Mouse (Mus musculus) liver, adult 2 months (tissue): ENCODE measurements around the gene Ivd. TPM values are rescaled to one million over a fixed set of nuclear protein-coding genes. Genes with fewer than 3 reads are reported as not detected.

ENCODE experiments used
- DNase-seq: peaks from one replicate; pipeline ENCODE4 v3.0.0-alpha.2; 2011; ENCODE audit warnings: low read depth, low spot score; ENCODE audit errors: extremely low read depth
- H3K27ac ChIP-seq: fragments of 200-500 bp; replicated peaks from 2 replicates; pipeline ENCODE4 v1.5.1; 2012; ENCODE audit warnings: low read depth, mild to moderate bottlenecking, control low read depth, inconsistent platforms, low read length; ENCODE audit not compliant: insufficient read depth
- H3K27me3 ChIP-seq: fragments of 200-500 bp; 2 replicates; pipeline ENCODE4 v1.6.1; 2012; ENCODE audit warnings: mild to moderate bottlenecking, moderate library complexity, low read length, inconsistent platforms; ENCODE audit not compliant: control insufficient read depth, insufficient read depth
- H3K36me3 ChIP-seq: fragments of 200-500 bp; 2 replicates; pipeline ENCODE4 v1.6.1; 2012; ENCODE audit warnings: low read length, inconsistent platforms; ENCODE audit not compliant: control insufficient read depth, insufficient read depth
- H3K4me1 ChIP-seq: fragments of 200-500 bp; 2 replicates; pipeline ENCODE4 v1.6.1; 2011; ENCODE audit warnings: low read length; ENCODE audit not compliant: control insufficient read depth, insufficient read depth
- H3K4me3 ChIP-seq: fragments of 200-500 bp; 2 replicates; pipeline ENCODE4 v1.5.1; 2011; ENCODE audit warnings: low read depth, mild to moderate bottlenecking, control low read depth, low read length, moderate library complexity; ENCODE audit not compliant: insufficient read depth
- H3K79me2 ChIP-seq: fragments of 200-500 bp; 2 replicates; pipeline ENCODE4 v1.6.1; 2012; ENCODE audit warnings: inconsistent platforms, mild to moderate bottlenecking, low read length, moderate library complexity; ENCODE audit not compliant: control insufficient read depth, insufficient read depth
- H3K9ac ChIP-seq: fragments of 200-500 bp; 2 replicates; pipeline ENCODE4 v1.6.1; 2012; ENCODE audit warnings: low read depth, mild to moderate bottlenecking, control low read depth, inconsistent platforms, low read length
- CTCF ChIP-seq: fragments of 200-500 bp; IDR thresholded peaks from 2 replicates; pipeline ENCODE4 v1.5.1; 2011; ENCODE audit warnings: low read depth, low read length, control low read depth
- POLR2A ChIP-seq: fragments of 200-500 bp; IDR thresholded peaks from 2 replicates; pipeline ENCODE4 v1.6.1; 2011; ENCODE audit warnings: low read length, control low read depth; ENCODE audit not compliant: insufficient read depth; ENCODE audit errors: extremely low read depth
- WGBS: fragments of 180-500 bp; shearing (Covaris S2); methylation state at CpG from one replicate; pipeline ENCODE4 v1.1.7; 2018; 5-methylcytosine and 5-hydroxymethylcytosine counted together
- polyA plus RNA-seq: library from polyadenylated mRNA; depleted of rRNA; stranded (reverse); fragments of >200 nt; gene quantifications from 2 replicates; pipeline ENCODE4 v1.2.3, GENCODE M21; 2012
- total RNA-seq: library from RNA; depleted of rRNA; stranded (reverse); fragments of >200 nt; gene quantifications from 2 replicates; pipeline ENCODE4 v1.2.3, GENCODE M21; 2014

Ivd gene
- total and polyA plus RNA-seq, 2 experiments, result 127 to 146 TPM

GRCm38 (mm10) chr2:118882840-118883679, 21.3 kb downstream of the Ivd start:
- WGBS, result 4% methylated on average over 32 of the region's 32 CpGs
- Histone ChIP-seq H3K79me2 (no peaks in the 10 kb centered on the region), H3K36me3 (peaks cover under 1% of the 10 kb centered on the region; the same call in 1 of the 2 replicates), H3K9ac (peak overlapping the region; percentile 78), H3K27me3 (no peaks in the 10 kb centered on the region), H3K4me3 (peak overlapping the region; percentile 58), H3K4me1 (peaks cover 2% of the 10 kb centered on the region; the same call in 1 of the 2 replicates), H3K27ac (no peak overlapping the region)
- peak; percentile 28 for DNase-seq
- TF ChIP-seq CTCF (peak; percentile 98), POLR2A (no peak)

GRCm38 (mm10) chr2:118887440-118887839, 25.7 kb downstream of the Ivd start:
- Histone ChIP-seq H3K4me3 (no peak overlapping the region), H3K36me3 (no peaks in the 10 kb centered on the region), H3K27me3 (no peaks in the 10 kb centered on the region), H3K9ac (no peak overlapping the region), H3K4me1 (peaks cover 2% of the 10 kb centered on the region; the same call in 1 of the 2 replicates), H3K79me2 (no peaks in the 10 kb centered on the region), H3K27ac (no peak overlapping the region)
- no peak for DNase-seq
- WGBS, result 68% methylated on average over 13 of the region's 13 CpGs
- TF ChIP-seq CTCF, result no peak
- TF ChIP-seq POLR2A, result no peak

DNA sequence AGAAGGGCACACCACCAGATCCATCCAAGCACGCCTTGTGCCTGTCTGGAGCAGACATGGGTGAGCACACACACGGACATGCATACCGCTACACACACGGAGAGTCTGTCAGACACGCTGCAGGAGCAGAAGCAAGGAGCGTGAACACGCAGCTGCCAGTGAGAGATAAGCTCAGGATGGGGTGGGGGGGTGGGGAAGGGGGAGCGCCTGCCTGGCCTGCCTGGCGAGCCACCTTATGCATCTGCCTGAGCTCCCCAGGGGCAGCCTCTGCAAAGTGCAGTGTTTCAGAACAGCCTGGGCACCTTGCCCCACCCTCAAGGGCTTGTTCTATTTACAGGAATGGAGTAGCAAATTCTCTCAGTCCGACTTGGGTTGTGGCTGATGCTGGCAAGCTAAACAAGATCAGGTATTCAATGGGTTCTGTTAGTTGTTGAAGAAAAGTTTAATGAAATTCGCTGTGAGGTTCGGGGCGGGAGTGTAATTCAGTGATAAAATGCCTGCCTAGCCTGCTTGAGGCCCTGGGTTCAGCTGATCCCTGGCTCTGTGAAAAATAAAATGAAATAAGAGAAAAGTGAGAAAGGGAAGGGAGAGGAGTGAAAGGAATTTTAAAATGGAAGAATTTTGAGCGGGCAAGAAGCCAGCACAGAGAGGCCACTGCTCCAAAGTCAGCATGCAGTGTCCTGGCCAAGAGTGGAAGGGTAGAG, 26.2 kb downstream of the Ivd start:
- H3K9ac ChIP-seq, result no peak overlapping the region
- H3K4me1 ChIP-seq, result peaks cover under 1% of the 10 kb centered on the region; the same call in 1 of the 2 replicates
- no peaks in the 10 kb centered on the region for H3K36me3 ChIP-seq
- no peaks in the 10 kb centered on the region for H3K27me3 ChIP-seq
- TF ChIP-seq CTCF (no peak), POLR2A (no peak)
- H3K79me2 ChIP-seq, result no peaks in the 10 kb centered on the region
- no peak overlapping the region for H3K27ac ChIP-seq
- 40% methylated on average over 14 of the region's 14 CpGs for WGBS
- DNase-seq, result no peak
- H3K4me3 ChIP-seq, result no peak overlapping the region

- no peak for DNase-seq
- Histone ChIP-seq H3K4me1 (no peaks in the 10 kb centered on the region; the same call in 1 of the 2 replicates), H3K36me3 (no peaks in the 10 kb centered on the region), H3K9ac (no peak overlapping the region), H3K27ac (no peak overlapping the region), H3K27me3 (no peaks in the 10 kb centered on the region), H3K79me2 (no peaks in the 10 kb centered on the region), H3K4me3 (no peak overlapping the region)
- WGBS, result 88% methylated on average over 4 of the region's 4 CpGs
- no peak for TF ChIP-seq POLR2A
Observed at GRCm38 (mm10) chr2:118891173-118891572, 29.4 kb downstream of the Ivd start.

- no peaks in the 10 kb centered on the region for H3K79me2 ChIP-seq
- peak overlapping the region; percentile 48 for H3K9ac ChIP-seq
- peak overlapping the region; percentile 56 for H3K4me3 ChIP-seq
- H3K4me1 ChIP-seq, result peaks cover 4% of the 10 kb centered on the region; the same call in 1 of the 2 replicates
- 0 out of 2 replicates have a peak, but pooled peaks cover 9% of the 10 kb centered on the region for H3K27me3 ChIP-seq
- 5% methylated on average over 38 of the region's 38 CpGs for WGBS
- H3K36me3 ChIP-seq, result no peaks in the 10 kb centered on the region
- no peak overlapping the region for H3K27ac ChIP-seq
- TF ChIP-seq POLR2A, result no peak
- no peak for TF ChIP-seq CTCF
- DNase-seq, result no peak
Observed at GRCm38 (mm10) chr2:118895990-118896913, 34.5 kb downstream of the Ivd start.
